Comparison of ENCODE assay signal across 8 mouse cellular contexts in genomic region chr11:62624341-62625291, GRCm38 (mm10). TPM values are rescaled to one million over a fixed set of nuclear protein-coding genes. Genes with fewer than 3 reads are reported as not detected.
A peak's percentile ranks its signal among the peaks of the same experiment; 100 is the strongest.
DNase-seq lines count a peak whose midpoint lies in the region; ATAC-seq and TF ChIP-seq lines count a peak whose summit lies in the region.

No protein-coding gene starts in this region.

- no peak for DNase-seq in heart, adult 8-10 months (ENCODE audit: low spot score)
- DNase-seq in brain, embryonic 14.5 days (ENCODE audit: low read depth) = peak; percentile 76
- peak; percentile 83 for DNase-seq in layer of hippocampus, adult 9-11 months
- DNase-seq in midbrain, embryonic 14.5 days = no peak
- no peak for DNase-seq in cerebellum, adult 9-10 months

- peaks cover 31% of the 10 kb centered on the region for H3K4me1 ChIP-seq in heart, embryonic 11.5 days (ENCODE audit: control insufficient read depth, insufficient read depth, low read length)
- peaks cover 38% of the 10 kb centered on the region for H3K4me1 ChIP-seq in heart, embryonic 16.5 days (ENCODE audit: control insufficient read depth, insufficient read depth, low read length)
- H3K4me1 ChIP-seq in midbrain, embryonic 14.5 days (ENCODE audit: control insufficient read depth, insufficient read depth, low read length) = peaks cover 10% of the 10 kb centered on the region

- H3K9ac ChIP-seq in heart, embryonic 11.5 days (ENCODE audit: low read depth, low read length) = no peak overlapping the region
- H3K9ac ChIP-seq in heart, embryonic 16.5 days (ENCODE audit: low read length) = no peak overlapping the region
- H3K9ac ChIP-seq in midbrain, embryonic 14.5 days (replicated peaks; ENCODE audit: low read length) = no peak overlapping the region

- TF ChIP-seq CTCF in brain, embryonic 14.5 days (IDR thresholded peaks at IDR 0.05; ENCODE audit: borderline replicate concordance, extremely low read depth, insufficient read depth, insufficient read length) = no peak

- H3K4me2 ChIP-seq in heart, embryonic 11.5 days = no peak overlapping the region
- H3K4me2 ChIP-seq in heart, embryonic 16.5 days (ENCODE audit: low read depth, low read length) = no peak overlapping the region
- H3K4me2 ChIP-seq in midbrain, embryonic 14.5 days (ENCODE audit: low read length) = no peak overlapping the region

- WGBS in heart, embryonic 11.5 days (ENCODE audit: insufficient replicate concordance) = 44% methylated on average over 10 of the region's 10 CpGs
- 32% methylated on average over 10 of the region's 10 CpGs for WGBS in heart, embryonic 16.5 days
- 68% methylated on average over 10 of the region's 10 CpGs for WGBS in midbrain, embryonic 14.5 days

- peaks cover under 1% of the 10 kb centered on the region for H3K36me3 ChIP-seq in heart, embryonic 11.5 days (ENCODE audit: control insufficient read depth, insufficient read depth, low read length)
- H3K36me3 ChIP-seq in heart, embryonic 16.5 days (ENCODE audit: control insufficient read depth, insufficient read depth) = 0 out of 2 replicates have a peak, but pooled peaks cover 5% of the 10 kb centered on the region
- H3K36me3 ChIP-seq in midbrain, embryonic 14.5 days (ENCODE audit: control insufficient read depth, insufficient read depth, low read length) = peaks cover under 1% of the 10 kb centered on the region; the same call in 1 of the 2 replicates

- no peak overlapping the region for H3K4me3 ChIP-seq in heart, embryonic 11.5 days (ENCODE audit: low read depth, low read length)
- no peak overlapping the region for H3K4me3 ChIP-seq in heart, embryonic 16.5 days (ENCODE audit: low read length)
- H3K4me3 ChIP-seq in midbrain, embryonic 14.5 days (replicated peaks; ENCODE audit: low read depth, low read length) = no peak overlapping the region

- 0 out of 2 replicates have a peak, but pooled peaks have one; percentile 28 for ATAC-seq in heart, embryonic 11.5 days (replicated peaks; ENCODE audit: insufficient number of reproducible peaks, low FRiP score, low TSS enrichment)
- peak; percentile 34 for ATAC-seq in heart, embryonic 16.5 days (replicated peaks; ENCODE audit: extremely low read depth, insufficient read depth, low FRiP score)
- ATAC-seq in midbrain, embryonic 14.5 days (ENCODE audit: low FRiP score, low TSS enrichment) = no peak
- ATAC-seq in inflammation-experienced regulatory T-cells, adult 6 months = no peak

- no peak overlapping the region for H3K27ac ChIP-seq in heart, embryonic 11.5 days (ENCODE audit: low read depth, low read length)
- H3K27ac ChIP-seq in heart, embryonic 16.5 days (ENCODE audit: low read length) = peak overlapping the region; percentile 30
- H3K27ac ChIP-seq in midbrain, embryonic 14.5 days (replicated peaks; ENCODE audit: low read depth, low read length) = peak overlapping the region; percentile 43

- no peaks in the 10 kb centered on the region for H3K9me3 ChIP-seq in heart, embryonic 11.5 days (replicated peaks; ENCODE audit: control insufficient read depth, low read length)
- no peaks in the 10 kb centered on the region for H3K9me3 ChIP-seq in heart, embryonic 16.5 days (replicated peaks; ENCODE audit: control insufficient read depth, low read length)
- no peaks in the 10 kb centered on the region for H3K9me3 ChIP-seq in midbrain, embryonic 14.5 days (ENCODE audit: control insufficient read depth, low read length)

- no peak for TF ChIP-seq POLR2A in brain, embryonic 14.5 days (IDR thresholded peaks at IDR 0.05; ENCODE audit: borderline replicate concordance, extremely low read depth, insufficient read depth, insufficient read length, poor library complexity, severe bottlenecking)

- H3K27me3 ChIP-seq in heart, embryonic 11.5 days (ENCODE audit: control insufficient read depth, insufficient read depth, low read length) = no peaks in the 10 kb centered on the region
- no peaks in the 10 kb centered on the region for H3K27me3 ChIP-seq in heart, embryonic 16.5 days (ENCODE audit: control insufficient read depth, insufficient read depth, low read length)
- no peaks in the 10 kb centered on the region for H3K27me3 ChIP-seq in midbrain, embryonic 14.5 days (ENCODE audit: control insufficient read depth, insufficient read depth, low read length)

RNA-seq across cellular contexts. Expression of gene Lrrc75a, which starts 23.7 kb away (rescaled TPM):
- 14.3 and 16.2 TPM in 2 replicates for polyA plus RNA-seq in heart, embryonic 11.5 days (2014; fragmentation: Nextera tagmentation; extraction: Ambion mirVana)
- total RNA-seq in heart, adult 8-10 months (2022) = 1 to 10 TPM; 3.1 to 4.5 (median 3.7) TPM
- 19.9 and 23.4 TPM in 2 replicates for polyA plus RNA-seq in brain, embryonic 14.5 days (2012; rRNA removed)
- polyA plus RNA-seq in heart, embryonic 16.5 days (2015; fragmentation: Nextera tagmentation; extraction: Ambion mirVana) = 11.4 and 15.2 TPM in 2 replicates
- 11.1 and 13.1 TPM in 2 replicates for polyA plus RNA-seq in midbrain, embryonic 14.5 days (2014; fragmentation: Nextera tagmentation; extraction: Ambion mirVana)
- 1 to 10 TPM; 1.8 to 2.6 (median 2.1) TPM for polyA plus RNA-seq in inflammation-experienced regulatory T-cells, adult 6 months (2017; shearing (Covaris generic))

RNA-seq across cellular contexts. Expression of gene Mmgt2, which starts 23.8 kb away (rescaled TPM):
- polyA plus RNA-seq in heart, embryonic 11.5 days (2014; fragmentation: Nextera tagmentation; extraction: Ambion mirVana) = 45.0 and 47.6 TPM in 2 replicates
- total RNA-seq in heart, adult 8-10 months (2022) = 1 to 10 TPM; 5.1 to 5.9 (median 5.7) TPM
- 29.0 and 35.4 TPM in 2 replicates for polyA plus RNA-seq in brain, embryonic 14.5 days (2012; rRNA removed)
- polyA plus RNA-seq in heart, embryonic 16.5 days (2015; fragmentation: Nextera tagmentation; extraction: Ambion mirVana) = 48.8 and 49.0 TPM in 2 replicates
- polyA plus RNA-seq in midbrain, embryonic 14.5 days (2014; fragmentation: Nextera tagmentation; extraction: Ambion mirVana) = 21.6 TPM in 2 replicates
- 10 to 100 TPM; 33.7 to 47.7 (median 38.7) TPM for polyA plus RNA-seq in inflammation-experienced regulatory T-cells, adult 6 months (2017; shearing (Covaris generic))

RNA-seq across cellular contexts. Expression of gene Trpv2, which starts 50.3 kb away (rescaled TPM):
- polyA plus RNA-seq in heart, embryonic 11.5 days (2014; fragmentation: Nextera tagmentation; extraction: Ambion mirVana) = 4.1 and 4.4 TPM in 2 replicates
- 1 to 10 TPM; 1.6 to 4.1 (median 1.8) TPM for total RNA-seq in heart, adult 8-10 months (2022)
- polyA plus RNA-seq in brain, embryonic 14.5 days (2012; rRNA removed) = 20.5 and 26.3 TPM in 2 replicates
- 6.1 and 6.8 TPM in 2 replicates for polyA plus RNA-seq in heart, embryonic 16.5 days (2015; fragmentation: Nextera tagmentation; extraction: Ambion mirVana)
- 26.4 and 28.0 TPM in 2 replicates for polyA plus RNA-seq in midbrain, embryonic 14.5 days (2014; fragmentation: Nextera tagmentation; extraction: Ambion mirVana)
- polyA plus RNA-seq in inflammation-experienced regulatory T-cells, adult 6 months (2017; shearing (Covaris generic)) = 100 to 1,000 TPM in 1 of 3 experiments, 10 to 100 TPM in 2; 73.0 to 108 (median 73.7) TPM

Comparison
In these comparisons a context has a peak if more than half of its experiments do, and no peak if none do; other contexts are left out.
1. ATAC-seq: peak in heart, embryonic 11.5 days (single experiment) and heart, embryonic 16.5 days (single experiment); none in midbrain, embryonic 14.5 days (single experiment) and inflammation-experienced regulatory T-cells, adult 6 months (single experiment).
2. DNase-seq: peak in brain, embryonic 14.5 days (single experiment) and layer of hippocampus, adult 9-11 months (single experiment); none in heart, adult 8-10 months (single experiment), midbrain, embryonic 14.5 days (single experiment) and cerebellum, adult 9-10 months (single experiment).